Mouse (Mus musculus) MEL (cell line): ENCODE results near the gene Zfp598. TPM values are rescaled to one million over a fixed set of nuclear protein-coding genes. Genes with fewer than 3 reads are reported as not detected.
A peak's percentile ranks its signal among the peaks of the same experiment; 100 is the strongest.

Experiments used
- DNase-seq: peaks from one replicate; pipeline ENCODE4 v3.0.0; 2011; ENCODE audit warnings: low read depth, low spot score
- H3K27ac ChIP-seq: 2 replicates; pipeline ENCODE4 v1.5.1; 2012; ENCODE audit warnings: low read depth, mild to moderate bottlenecking, control low read depth, low read length, moderate library complexity; ENCODE audit not compliant: control insufficient read depth
- H3K27me3 ChIP-seq, 2 experiments: fragments of 150-350 bp in 1 of 2; sonication (generic) in 1 of 2; 2 replicates each; pipeline ENCODE4 v1.6.1; 2012; ENCODE audit warnings: low read length in 2 of 2, mild to moderate bottlenecking in 2 of 2, improper control_type of control experiment in 1 of 2, moderate library complexity in 1 of 2; ENCODE audit not compliant: insufficient read depth in 2 of 2, control insufficient read depth in 1 of 2
- H3K36me3 ChIP-seq, 2 experiments: 2 replicates each; pipeline ENCODE4 v1.6.1; 2012 to 2014; ENCODE audit warnings: low read length in 2 of 2, improper control_type of control experiment in 1 of 2, inconsistent platforms in 1 of 2, mild to moderate bottlenecking in 1 of 2; ENCODE audit not compliant: insufficient read depth in 2 of 2, control insufficient read depth in 1 of 2
- H3K4me1 ChIP-seq, 2 experiments: fragments of 150-350 bp in 1 of 2; sonication (generic) in 1 of 2; 2 replicates each; pipeline ENCODE4 v1.6.1; 2012; ENCODE audit warnings: low read length in 2 of 2, improper control_type of control experiment in 1 of 2, mild to moderate bottlenecking in 1 of 2; ENCODE audit not compliant: insufficient read depth in 2 of 2, control insufficient read depth in 1 of 2
- H3K4me3 ChIP-seq, 2 experiments: fragments of 150-350 bp in 1 of 2; sonication (generic) in 1 of 2; 2 replicates each; pipeline ENCODE4 v1.5.1; 2012; ENCODE audit warnings: low read depth in 2 of 2, low read length in 2 of 2, mild to moderate bottlenecking in 2 of 2, moderate library complexity in 2 of 2, control low read depth in 1 of 2, improper control_type of control experiment in 1 of 2; ENCODE audit not compliant: control insufficient read depth in 1 of 2, insufficient read depth in 1 of 2
- H3K79me2 ChIP-seq: 2 replicates; pipeline ENCODE4 v1.6.1; 2012; ENCODE audit warnings: mild to moderate bottlenecking, low read length, moderate library complexity; ENCODE audit not compliant: control insufficient read depth, poor library complexity, insufficient read depth
- H3K9ac ChIP-seq: 2 replicates; pipeline ENCODE4 v1.6.1; 2012; ENCODE audit warnings: low read depth, mild to moderate bottlenecking, control low read depth, low read length, moderate library complexity; ENCODE audit not compliant: control insufficient read depth, poor library complexity, severe bottlenecking
- H3K9me3 ChIP-seq: fragments of 150-350 bp; sonication (generic); replicated peaks from 2 replicates; pipeline ENCODE4 v1.6.1; 2012; ENCODE audit warnings: mild to moderate bottlenecking, low read length, improper control_type of control experiment, moderate library complexity; ENCODE audit not compliant: insufficient read depth
- CHD2 ChIP-seq: IDR thresholded peaks from 2 replicates; pipeline ENCODE4 v1.6.1; 2011; ENCODE audit warnings: low read length, improper control_type of control experiment
- CTCF ChIP-seq, 3 experiments: IDR thresholded peaks in 2 of 3; conservative IDR thresholded peaks in 1 of 3; 2 replicates each; pipeline ENCODE4 v1.5.1; 2011 to 2012; ENCODE audit warnings: low read length in 3 of 3, low read depth in 2 of 3, mild to moderate bottlenecking in 2 of 3, improper control_type of control experiment in 1 of 3, inconsistent platforms in 1 of 3, mixed read lengths in 1 of 3, moderate library complexity in 1 of 3; ENCODE audit not compliant: control insufficient read depth in 1 of 3, insufficient read depth in 1 of 3, poor library complexity in 1 of 3, severe bottlenecking in 1 of 3
- E2F4 ChIP-seq: IDR thresholded peaks from 2 replicates; pipeline ENCODE4 v1.6.1; 2011; ENCODE audit warnings: low read depth, low read length, improper control_type of control experiment, borderline replicate concordance
- ELF1 ChIP-seq: IDR thresholded peaks from 2 replicates; pipeline ENCODE4 v1.6.1; 2014; ENCODE audit warnings: low read depth, mild to moderate bottlenecking, inconsistent platforms, low read length, improper control_type of control experiment, moderate library complexity
- EP300 ChIP-seq, 2 experiments: IDR thresholded peaks; 2 replicates each; pipeline ENCODE4 v1.6.1; 2011; ENCODE audit warnings: improper control_type of control experiment in 2 of 2, low read length in 2 of 2, low read depth in 1 of 2, mild to moderate bottlenecking in 1 of 2
- ETS1 ChIP-seq: IDR thresholded peaks from 2 replicates; pipeline ENCODE4 v1.6.1; 2012; ENCODE audit warnings: low read depth, mild to moderate bottlenecking, inconsistent platforms, low read length, improper control_type of control experiment, moderate library complexity
- GABPA ChIP-seq: IDR thresholded peaks from 2 replicates; pipeline ENCODE4 v1.6.1; 2012; ENCODE audit warnings: low read depth, mild to moderate bottlenecking, inconsistent platforms, low read length, improper control_type of control experiment, moderate library complexity
- GATA1 ChIP-seq: IDR thresholded peaks from 2 replicates; pipeline ENCODE4 v1.6.1; 2011; ENCODE audit warnings: low read depth, low read length, improper control_type of control experiment
- HCFC1 ChIP-seq: IDR thresholded peaks from 2 replicates; pipeline ENCODE4 v1.6.1; 2012; ENCODE audit warnings: low read depth, mild to moderate bottlenecking, inconsistent platforms, low read length, improper control_type of control experiment, moderate library complexity
- MAFK ChIP-seq: IDR thresholded peaks from 2 replicates; pipeline ENCODE4 v1.6.1; 2011; ENCODE audit warnings: low read depth, mild to moderate bottlenecking, low read length, improper control_type of control experiment, borderline replicate concordance
- MAZ ChIP-seq: IDR thresholded peaks from 2 replicates; pipeline ENCODE4 v1.6.1; 2012; ENCODE audit warnings: low read depth, mild to moderate bottlenecking, inconsistent platforms, low read length, improper control_type of control experiment
- MXI1 ChIP-seq: IDR thresholded peaks from 2 replicates; pipeline ENCODE4 v1.6.1; 2011; ENCODE audit warnings: mild to moderate bottlenecking, low read depth, low read length, improper control_type of control experiment
- MYB ChIP-seq: IDR thresholded peaks from 2 replicates; pipeline ENCODE4 v1.6.1; 2011; ENCODE audit warnings: mild to moderate bottlenecking, low read depth, low read length, improper control_type of control experiment
- MYC ChIP-seq: IDR thresholded peaks from 2 replicates; pipeline ENCODE4 v1.6.1; 2011; ENCODE audit warnings: low read depth, mild to moderate bottlenecking, low read length, improper control_type of control experiment, moderate library complexity
- NELFE ChIP-seq: IDR thresholded peaks from 2 replicates; pipeline ENCODE4 v1.6.1; 2011; ENCODE audit warnings: low read depth, low read length, improper control_type of control experiment
- POLR2A ChIP-seq, 2 experiments: IDR thresholded peaks; 2 replicates each; pipeline ENCODE4 v1.6.1; 2011 to 2012; ENCODE audit warnings: low read length in 2 of 2, mild to moderate bottlenecking in 2 of 2, control low read depth in 1 of 2, improper control_type of control experiment in 1 of 2, low read depth in 1 of 2, moderate library complexity in 1 of 2; ENCODE audit not compliant: control insufficient read depth in 1 of 2, insufficient read depth in 1 of 2, poor library complexity in 1 of 2
- POLR2AphosphoS2 ChIP-seq: IDR thresholded peaks from 2 replicates; pipeline ENCODE4 v1.6.1; 2011; ENCODE audit warnings: low read length, improper control_type of control experiment
- POLR2AphosphoS5 ChIP-seq: IDR thresholded peaks from 2 replicates; pipeline ENCODE4 v1.6.1; 2012; ENCODE audit warnings: low read depth, borderline replicate concordance, mild to moderate bottlenecking, inconsistent platforms, low read length, moderate library complexity, mixed read lengths
- RAD21 ChIP-seq: IDR thresholded peaks from 2 replicates; pipeline ENCODE4 v1.6.1; 2011; ENCODE audit warnings: mild to moderate bottlenecking, low read depth, low read length, improper control_type of control experiment
- SIN3A ChIP-seq: IDR thresholded peaks from 2 replicates; pipeline ENCODE4 v1.6.1; 2012; ENCODE audit warnings: low read length, improper control_type of control experiment, inconsistent platforms
- TAL1 ChIP-seq: IDR thresholded peaks from 2 replicates; pipeline ENCODE4 v1.6.1; 2012; ENCODE audit warnings: mild to moderate bottlenecking, inconsistent platforms, low read length, moderate library complexity, mixed read lengths
- TCF12 ChIP-seq: IDR thresholded peaks from 2 replicates; pipeline ENCODE4 v1.6.1; 2014; ENCODE audit warnings: low read depth, mild to moderate bottlenecking, inconsistent platforms, low read length, improper control_type of control experiment, moderate library complexity
- UBTF ChIP-seq: IDR thresholded peaks from 2 replicates; pipeline ENCODE4 v1.6.1; 2012; ENCODE audit warnings: low read depth, mild to moderate bottlenecking, inconsistent platforms, low read length, improper control_type of control experiment, moderate library complexity, borderline replicate concordance; ENCODE audit not compliant: insufficient read depth
- ZC3H11A ChIP-seq: IDR thresholded peaks from 2 replicates; pipeline ENCODE4 v1.6.1; 2012; ENCODE audit warnings: low read depth, mild to moderate bottlenecking, inconsistent platforms, low read length, improper control_type of control experiment
- ZMIZ1 ChIP-seq: IDR thresholded peaks from 2 replicates; pipeline ENCODE4 v1.6.1; 2012; ENCODE audit warnings: low read depth, mild to moderate bottlenecking, inconsistent platforms, low read length, improper control_type of control experiment, moderate library complexity
- ZNF384 ChIP-seq: IDR thresholded peaks from 2 replicates; pipeline ENCODE4 v1.6.1; 2012; ENCODE audit warnings: low read depth, mild to moderate bottlenecking, inconsistent platforms, low read length, improper control_type of control experiment
- polyA plus RNA-seq, 2 experiments: library from polyadenylated mRNA; stranded (reverse) in 1 of 2; unstranded in 1 of 2; fragments of >175 nt in 1 of 2; fragments of >200 nt in 1 of 2; gene quantifications; 2 replicates each; pipeline versions ENCODE4 v1.2.1 to v1.2.4; 2012; ENCODE audit warnings: low replicate concordance in 2 of 2, low read depth in 1 of 2; ENCODE audit not compliant: insufficient read length in 2 of 2, insufficient read depth in 1 of 2, missing spikeins in 1 of 2
- total RNA-seq: library from RNA; depleted of rRNA; stranded (reverse); fragments of 300-350 nt; gene quantifications from 2 replicates; pipeline ENCODE4 v1.2.3, GENCODE M21; 2012

The Zfp598 gene
- total and polyA plus RNA-seq, 3 experiments: 22.2 to 80.4 (median 59.0) TPM

- Histone ChIP-seq H3K36me3 (peaks cover 0 to 2% of the 10 kb centered on the region in 2 experiments; a peak in 1 of 4 replicates), H3K79me2 (peaks cover 8% of the 10 kb centered on the region), H3K4me1 (peaks cover 2 to 10% of the 10 kb centered on the region in 2 experiments; a peak in 1 of 4 replicates), H3K4me3 (peak within 1 kb of the TSS; percentile 78 to 99), H3K9ac (peak within 1 kb of the TSS; percentile 85), H3K9me3 (no peaks in the 10 kb centered on the region), H3K27me3 (no peaks in the 10 kb centered on the region), H3K27ac (peak within 1 kb of the TSS; percentile 75)
- DNase-seq: peak; percentile 88
- TF ChIP-seq MAFK: no peak
- peak; percentile 44; the same call in 1 of the 2 replicates for TF ChIP-seq POLR2AphosphoS2
- no peak for TF ChIP-seq MYB
- peak; percentile 45; the same call in 1 of the 2 replicates for TF ChIP-seq MAZ
- TF ChIP-seq CTCF (IDR thresholded peaks at IDR 0.05 in 2 of 3, conservative IDR thresholded peaks at IDR 0.05 in 1 of 3; ENCODE audit: control insufficient read depth in 1 of 3, insufficient read depth in 1 of 3, low read depth in 2 of 3, low read length in 3 of 3, poor library complexity in 1 of 3, severe bottlenecking in 1 of 3): 0 out of 6 replicates have a peak, but pooled peaks of 1 of the 3 experiments have one; percentile 0
- peak; percentile 63 for TF ChIP-seq SIN3A
- TF ChIP-seq GATA1: no peak
- TF ChIP-seq POLR2AphosphoS5: no peak
- peak; percentile 53 for TF ChIP-seq HCFC1
- peak; percentile 49 for TF ChIP-seq TCF12
- TF ChIP-seq NELFE: peak; percentile 82
- TF ChIP-seq ZMIZ1: peak; percentile 43; the same call in 1 of the 2 replicates
- TF ChIP-seq UBTF: no peak
- TF ChIP-seq RAD21: no peak
- peak; percentile 94 for TF ChIP-seq MXI1
- 0 out of 2 replicates have a peak, but pooled peaks have one; percentile 10 for TF ChIP-seq MYC
- peak; percentile 75 to 97; a peak in 2 of 4 replicates for TF ChIP-seq POLR2A (IDR thresholded peaks at IDR 0.05; ENCODE audit: control insufficient read depth in 1 of 2, insufficient read depth in 1 of 2, low read depth in 1 of 2, low read length in 2 of 2, poor library complexity in 1 of 2)
Measured at GRCm38 (mm10) chr17:24696011-24696697, 26.7 kb downstream of the Zfp598 start, which contains the start of the genes Gfer and Noxo1. Gfer (minus strand) TSS chr17:24696156. Noxo1 (plus strand) TSS chr17:24696234.

- Histone ChIP-seq H3K9ac (no peak overlapping the region), H3K4me1 (peaks cover 2 to 10% of the 10 kb centered on the region in 2 experiments; a peak in 1 of 4 replicates), H3K4me3 (no peak overlapping the region), H3K27me3 (no peaks in the 10 kb centered on the region), H3K36me3 (peaks cover 0 to 2% of the 10 kb centered on the region in 2 experiments; a peak in 2 of 4 replicates), H3K79me2 (peaks cover 8% of the 10 kb centered on the region), H3K9me3 (no peaks in the 10 kb centered on the region), H3K27ac (no peak overlapping the region)
- no peak for DNase-seq
- no peak for TF ChIP-seq EP300 (IDR thresholded peaks at IDR 0.05; ENCODE audit: low read depth in 1 of 2, low read length in 2 of 2)
- TF ChIP-seq POLR2AphosphoS2: no peak
- no peak for TF ChIP-seq ETS1
- no peak for TF ChIP-seq ELF1
- no peak for TF ChIP-seq GABPA
- no peak for TF ChIP-seq MYC
- TF ChIP-seq POLR2A (IDR thresholded peaks at IDR 0.05; ENCODE audit: control insufficient read depth in 1 of 2, insufficient read depth in 1 of 2, low read depth in 1 of 2, low read length in 2 of 2, poor library complexity in 1 of 2): no peak
- no peak for TF ChIP-seq TAL1
- no peak for TF ChIP-seq E2F4
- TF ChIP-seq CHD2: no peak
- no peak for TF ChIP-seq CTCF (IDR thresholded peaks at IDR 0.05 in 2 of 3, conservative IDR thresholded peaks at IDR 0.05 in 1 of 3; ENCODE audit: control insufficient read depth in 1 of 3, insufficient read depth in 1 of 3, low read depth in 2 of 3, low read length in 3 of 3, poor library complexity in 1 of 3, severe bottlenecking in 1 of 3)
- no peak for TF ChIP-seq ZNF384
- no peak for TF ChIP-seq GATA1
- TF ChIP-seq ZC3H11A: no peak
Measured at GRCm38 (mm10) chr17:24697985-24698384, 28.5 kb downstream of the Zfp598 start.
